Mouse (Mus musculus) embryo, embryonic 11 days (tissue): ENCODE data around the gene Ntm.
A peak's percentile ranks its signal among the peaks of the same experiment; 100 is the strongest.

ENCODE experiments used
- DNase-seq: peaks from one replicate; pipeline ENCODE4 v3.0.0-alpha.2; 2015

Gene Ntm

GRCm38 (mm10) chr9:29217951-29218350, 745.0 kb downstream of the Ntm start:
- DNase-seq: no peak

GRCm38 (mm10) chr9:29216528-29216927, 746.4 kb downstream of the Ntm start:
- peak; percentile 16 for DNase-seq

- DNase-seq: no peak
Observed at GRCm38 (mm10) chr9:29215796-29216195, 747.1 kb downstream of the Ntm start.

DNA sequence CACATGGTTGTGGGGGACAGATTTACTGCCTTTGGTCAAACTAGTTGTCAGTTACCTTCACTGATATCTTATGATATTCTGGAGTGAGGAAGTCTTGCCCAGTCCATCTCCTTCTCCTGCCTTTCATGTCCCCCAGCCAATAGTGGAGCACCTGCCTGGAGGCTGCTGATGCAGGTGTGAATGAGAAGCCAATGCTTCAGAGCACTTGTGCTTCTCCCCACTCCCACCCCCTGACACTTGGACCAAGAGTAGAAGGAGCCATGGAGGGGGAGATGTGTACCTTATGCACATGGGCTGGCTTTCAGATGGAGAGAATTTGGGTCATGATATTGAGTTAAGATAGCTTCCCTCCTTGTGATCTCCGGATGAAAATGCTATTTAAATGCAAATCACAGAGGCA, 747.7 kb downstream of the Ntm start:
- no peak for DNase-seq

DNA sequence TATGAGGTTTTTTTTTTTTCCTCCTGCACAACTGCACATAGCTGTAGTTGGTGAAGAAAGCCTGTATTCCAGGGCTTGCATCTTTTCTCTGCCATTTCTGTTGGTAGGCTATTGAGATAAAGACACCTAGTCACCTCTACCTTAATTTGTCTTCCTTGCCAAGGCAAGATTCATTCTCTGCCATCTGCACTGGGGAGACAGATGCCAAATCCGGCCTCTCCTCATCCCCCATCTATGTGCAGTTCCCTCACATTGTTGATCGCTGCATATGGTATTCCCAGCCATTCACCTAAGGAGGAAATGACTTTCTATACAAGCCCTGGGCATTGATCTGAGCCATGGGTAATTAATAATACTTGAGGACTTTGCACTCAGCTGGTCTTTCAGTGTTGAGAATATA, 753.7 kb downstream of the Ntm start:
- DNase-seq: no peak

- DNase-seq: no peak
Observed at GRCm38 (mm10) chr9:29208142-29208541, 754.8 kb downstream of the Ntm start.

DNA sequence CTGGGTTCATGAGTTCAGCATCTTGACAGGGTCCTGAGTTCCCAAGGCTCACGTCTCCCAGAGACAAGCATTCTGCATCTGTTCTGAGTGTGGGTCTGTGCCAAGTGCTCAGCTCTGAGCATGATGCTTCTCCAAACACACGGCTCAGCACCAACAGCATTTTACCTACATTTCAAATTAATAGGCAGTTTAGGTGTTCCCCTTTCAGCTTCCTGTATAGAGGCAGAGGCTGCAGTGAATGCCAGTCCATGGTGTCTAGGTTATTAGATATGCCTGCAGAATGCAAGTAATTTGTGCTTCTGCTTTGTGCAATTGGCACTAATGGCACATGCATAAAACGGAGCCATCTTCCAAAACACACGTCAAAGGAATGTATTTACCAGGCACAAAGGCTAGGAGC, 757.3 kb downstream of the Ntm start:
- DNase-seq: no peak

GRCm38 (mm10) chr9:29202196-29202595, 760.7 kb downstream of the Ntm start:
- DNase-seq: no peak

- DNase-seq: peak; percentile 70
Observed at GRCm38 (mm10) chr9:29201163-29202053, 761.5 kb downstream of the Ntm start.

DNA sequence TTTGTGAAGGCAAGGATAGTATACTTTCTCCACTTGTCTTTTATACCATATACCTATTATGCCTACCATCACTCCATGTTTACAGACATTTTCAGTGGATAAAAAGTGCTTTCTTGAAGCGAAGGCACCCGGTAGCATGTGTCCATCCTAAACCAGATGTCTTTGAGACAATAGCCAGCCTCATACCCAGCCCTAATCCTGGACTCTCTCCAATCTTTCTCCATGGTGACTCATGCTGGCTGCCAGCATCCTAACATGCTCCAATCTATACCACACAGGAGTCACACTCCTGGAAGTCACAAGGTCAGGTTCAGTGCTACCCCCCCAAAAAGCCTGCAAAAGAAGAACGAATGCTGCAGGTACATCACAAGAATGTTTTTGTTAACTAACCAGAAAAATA, 765.9 kb downstream of the Ntm start:
- no peak for DNase-seq

DNA sequence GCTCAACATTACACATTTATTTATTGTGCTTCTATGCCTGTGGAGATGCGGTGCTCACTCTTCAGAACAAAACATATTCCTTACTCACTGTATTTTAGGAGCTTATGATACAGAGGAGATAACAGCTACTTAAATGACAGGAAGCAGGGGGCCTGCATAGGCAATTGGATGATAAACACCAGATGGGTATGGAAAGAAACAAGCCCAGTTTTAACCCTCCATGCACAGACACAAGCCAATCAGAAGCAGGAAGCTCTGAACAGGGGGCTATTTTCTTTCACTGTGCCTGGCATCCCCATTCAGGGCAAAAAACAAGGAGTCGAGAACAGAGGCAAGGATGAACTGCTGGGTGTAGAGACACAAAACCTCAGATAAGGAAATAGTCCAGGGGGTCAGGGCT, 768.7 kb downstream of the Ntm start:
- DNase-seq: no peak

GRCm38 (mm10) chr9:29183011-29183410, 779.9 kb downstream of the Ntm start:
- no peak for DNase-seq

DNA sequence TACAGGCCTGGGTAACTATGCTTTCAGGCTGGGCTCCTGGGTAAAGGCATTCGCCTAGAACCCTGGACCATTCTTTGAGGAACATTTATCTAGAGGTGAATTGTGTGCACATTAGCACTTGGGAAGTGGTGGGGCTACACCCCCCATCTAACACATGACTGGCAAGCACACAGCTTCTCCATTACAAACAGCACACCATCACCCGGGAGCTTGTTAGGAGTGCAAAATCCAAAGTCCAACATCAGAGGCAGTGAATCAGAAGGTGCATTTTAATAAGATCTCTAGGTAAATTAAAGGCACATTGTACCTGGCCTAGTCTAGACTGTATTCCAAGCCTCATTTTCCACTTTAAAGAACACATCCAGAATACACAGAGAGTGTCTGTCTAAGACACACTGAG, 781.3 kb downstream of the Ntm start:
- DNase-seq: no peak

GRCm38 (mm10) chr9:29165731-29166130, 797.2 kb downstream of the Ntm start:
- DNase-seq: no peak

- no peak for DNase-seq
Observed at GRCm38 (mm10) chr9:29161059-29161642, 801.8 kb downstream of the Ntm start.

- DNase-seq: peak; percentile 83
Observed at GRCm38 (mm10) chr9:29145901-29146300, 817.0 kb downstream of the Ntm start.

DNA sequence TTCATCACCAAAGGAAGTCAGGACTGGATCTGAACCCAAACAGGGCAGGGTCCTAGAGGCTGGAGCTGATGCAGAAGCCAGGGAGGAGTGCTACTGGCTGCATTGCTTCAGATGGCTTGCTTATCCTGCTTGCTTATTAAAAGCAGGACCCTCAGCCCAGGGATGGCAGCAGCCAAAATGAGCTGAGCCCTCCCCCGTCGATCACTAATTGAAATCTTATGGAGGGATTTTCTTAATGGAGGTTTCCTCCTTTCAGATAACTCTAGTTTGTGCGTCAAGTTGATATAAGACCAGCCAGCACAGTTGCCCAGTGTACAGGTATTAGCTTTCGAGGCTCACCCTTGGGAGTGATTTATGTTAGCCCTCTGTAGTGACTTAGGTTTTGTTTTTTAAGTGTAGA, 826.9 kb downstream of the Ntm start:
- DNase-seq: peak; percentile 41

GRCm38 (mm10) chr9:29130717-29131292, 832.1 kb downstream of the Ntm start:
- no peak for DNase-seq

DNA sequence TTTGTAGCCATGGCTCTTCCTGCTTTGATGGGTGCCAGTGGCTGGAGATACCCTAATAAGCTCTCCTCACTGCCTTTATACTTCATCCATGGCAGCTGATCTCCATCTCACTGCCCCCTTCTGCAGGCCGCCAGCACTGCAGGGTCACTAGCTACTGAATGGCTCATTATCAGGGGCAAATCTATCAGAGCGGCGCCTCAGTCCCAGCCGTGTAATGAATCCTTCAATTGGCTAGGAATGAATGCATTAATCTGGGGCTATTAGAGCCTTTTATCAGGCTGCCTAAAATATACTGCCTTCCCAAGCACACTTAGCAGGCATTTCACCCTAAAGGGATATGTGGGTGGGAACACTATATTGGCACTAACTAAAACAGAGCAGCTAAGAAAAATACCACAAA, 832.6 kb downstream of the Ntm start:
- peak; percentile 42 for DNase-seq

GRCm38 (mm10) chr9:29128416-29128815, 834.5 kb downstream of the Ntm start:
- no peak for DNase-seq

GRCm38 (mm10) chr9:29124455-29124854, 838.5 kb downstream of the Ntm start:
- DNase-seq: no peak

GRCm38 (mm10) chr9:29123828-29124227, 839.1 kb downstream of the Ntm start:
- DNase-seq: no peak

GRCm38 (mm10) chr9:29117561-29118112, 845.3 kb downstream of the Ntm start:
- no peak for DNase-seq

- no peak for DNase-seq
Observed at GRCm38 (mm10) chr9:29115337-29115736, 847.6 kb downstream of the Ntm start.
